Mouse (Mus musculus) ovary, postnatal 10 days (tissue): ENCODE data around the gene Agl.

Source experiments
- DNase-seq: peaks from one replicate; pipeline ENCODE4 v3.0.0; 2022; ENCODE audit warnings: low spot score

The Agl gene

DNA sequence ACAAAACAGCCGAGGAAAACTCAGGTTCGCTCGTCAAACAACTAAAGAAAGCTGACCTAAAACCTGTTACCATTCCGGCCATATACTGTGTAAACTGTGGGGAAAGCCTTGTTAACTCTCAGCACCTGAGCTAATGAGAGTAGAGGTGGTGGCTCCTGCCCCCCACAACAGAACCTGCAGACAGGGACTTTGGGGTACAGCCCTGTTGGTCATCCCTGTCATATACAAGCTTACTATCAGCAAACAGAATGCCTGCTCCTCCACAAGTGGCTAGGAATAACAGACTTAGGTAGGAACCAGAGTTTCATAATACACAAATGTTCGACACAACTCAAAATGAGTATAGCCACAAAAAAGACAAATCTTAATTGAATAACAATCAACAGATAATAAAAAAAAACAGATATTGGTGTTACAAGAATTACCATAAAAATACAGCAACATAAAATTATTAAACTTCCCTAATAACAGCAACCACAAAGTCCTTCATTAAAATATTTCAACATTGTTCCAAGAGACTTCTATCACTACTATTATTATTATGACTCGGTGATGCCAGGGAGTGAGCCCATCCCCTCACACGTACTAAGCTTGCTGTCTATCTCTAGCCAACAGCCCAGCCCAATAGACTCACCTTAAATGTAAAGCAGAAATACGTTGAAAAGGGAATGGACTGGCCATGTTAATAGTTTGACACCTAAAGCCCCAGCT, 112.9 kb downstream of the Agl start:
- DNase-seq, result no peak

- no peak for DNase-seq
Observed at GRCm38 (mm10) chr3:116694312-116694711, 113.7 kb downstream of the Agl start.
